ENCODE assay signal across 8 mouse cellular contexts in the genomic region with DNA sequence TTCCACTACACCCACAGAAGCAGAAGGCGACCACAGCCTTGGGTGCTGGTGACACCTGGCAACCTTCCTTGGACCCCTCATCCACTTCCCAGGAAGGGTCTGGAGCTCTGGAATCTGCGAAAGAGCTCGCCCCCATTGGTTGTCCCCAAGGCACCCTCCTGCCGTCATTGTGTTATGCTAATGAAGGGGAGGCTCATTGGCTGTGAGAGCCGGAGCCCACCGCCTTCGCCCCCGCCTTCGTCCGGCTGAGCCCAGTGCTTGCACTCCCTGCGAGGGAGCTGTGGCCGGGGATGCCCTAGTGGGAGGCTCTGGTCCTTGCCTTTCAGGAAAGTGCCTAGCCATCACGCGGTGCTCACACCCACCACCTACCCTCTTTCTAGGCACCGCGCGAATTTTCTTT. TPM values are rescaled to one million over a fixed set of nuclear protein-coding genes. Genes with fewer than 3 reads are reported as not detected.
DNase-seq lines count a peak whose midpoint lies in the region; ATAC-seq and TF ChIP-seq lines count a peak whose summit lies in the region.

No protein-coding gene starts in this region.

- peaks cover 5% of the 10 kb centered on the region for H3K4me1 ChIP-seq in embryonic facial prominence, embryonic 10.5 days
- no peaks in the 10 kb centered on the region for H3K4me1 ChIP-seq in intestine, postnatal 0 days (replicated peaks; ENCODE audit: control insufficient read depth, insufficient read depth, low read length)
- H3K4me1 ChIP-seq in midbrain, embryonic 14.5 days (ENCODE audit: control insufficient read depth, insufficient read depth, low read length): no peaks in the 10 kb centered on the region
- H3K4me1 ChIP-seq in testis, adult 2 months (ENCODE audit: control insufficient read depth, insufficient read depth, low read length): peaks cover 6% of the 10 kb centered on the region; the same call in 1 of the 2 replicates

- peak overlapping the region; percentile 67 for H3K4me2 ChIP-seq in intestine, postnatal 0 days (replicated peaks; ENCODE audit: low read depth)
- H3K4me2 ChIP-seq in midbrain, embryonic 14.5 days (ENCODE audit: low read length): peak overlapping the region; percentile 72

- DNase-seq in adrenal gland, adult 18-20 months (ENCODE audit: low spot score in 2 of 2): peak; percentile 3 to 27
- DNase-seq in embryonic facial prominence, embryonic 10.5 days (ENCODE audit: low spot score): peak; percentile 92
- peak; percentile 98 for DNase-seq in heart, adult 11 months
- peak; percentile 74 to 75 for DNase-seq in left cerebral cortex, postnatal 36 days (ENCODE audit: low spot score in 2 of 2)
- peak; percentile 87 for DNase-seq in midbrain, embryonic 14.5 days
- DNase-seq in B cell, adult 2 months: no peak

- no peaks in the 10 kb centered on the region for H3K36me3 ChIP-seq in embryonic facial prominence, embryonic 10.5 days (replicated peaks)
- no peaks in the 10 kb centered on the region for H3K36me3 ChIP-seq in intestine, postnatal 0 days (ENCODE audit: control insufficient read depth, insufficient read depth)
- no peaks in the 10 kb centered on the region for H3K36me3 ChIP-seq in midbrain, embryonic 14.5 days (ENCODE audit: control insufficient read depth, insufficient read depth, low read length)
- no peaks in the 10 kb centered on the region for H3K36me3 ChIP-seq in testis, adult 2 months (ENCODE audit: control insufficient read depth, insufficient read depth, low read length)

- TF ChIP-seq POLR2A in testis, adult 2 months (IDR thresholded peaks at IDR 0.05; ENCODE audit: control insufficient read depth, low read depth, low read length): no peak

- peak; percentile 21; the same call in 1 of the 2 replicates for TF ChIP-seq CTCF in intestine, postnatal 0 days (IDR thresholded peaks at IDR 0.05; ENCODE audit: low read depth)
- TF ChIP-seq CTCF in testis, adult 2 months (IDR thresholded peaks at IDR 0.05; ENCODE audit: control insufficient read depth, insufficient read depth, insufficient replicate concordance, low read depth, low read length): no peak

- ATAC-seq in intestine, postnatal 0 days: peak; percentile 64
- peak; percentile 98 for ATAC-seq in midbrain, embryonic 14.5 days (ENCODE audit: low FRiP score, low TSS enrichment)

- H3K27ac ChIP-seq in embryonic facial prominence, embryonic 10.5 days (replicated peaks): peak overlapping the region; percentile 72; the same call in 1 of the 2 replicates
- H3K27ac ChIP-seq in intestine, postnatal 0 days (ENCODE audit: low read depth, low read length): no peak overlapping the region
- H3K27ac ChIP-seq in midbrain, embryonic 14.5 days (replicated peaks; ENCODE audit: low read depth, low read length): no peak overlapping the region
- no peak overlapping the region for H3K27ac ChIP-seq in testis, adult 2 months (ENCODE audit: control insufficient read depth, insufficient read depth, low read depth, low read length)

- H3K27me3 ChIP-seq in embryonic facial prominence, embryonic 10.5 days (replicated peaks; ENCODE audit: low read depth, poor library complexity, severe bottlenecking): no peaks in the 10 kb centered on the region
- H3K27me3 ChIP-seq in intestine, postnatal 0 days (replicated peaks; ENCODE audit: control insufficient read depth, insufficient read depth, low read length): no peaks in the 10 kb centered on the region
- no peaks in the 10 kb centered on the region for H3K27me3 ChIP-seq in midbrain, embryonic 14.5 days (ENCODE audit: control insufficient read depth, insufficient read depth, low read length)
- no peaks in the 10 kb centered on the region for H3K27me3 ChIP-seq in testis, adult 2 months (ENCODE audit: control insufficient read depth, insufficient read depth, low read length)

- H3K4me3 ChIP-seq in embryonic facial prominence, embryonic 10.5 days: peak overlapping the region; percentile 73
- H3K4me3 ChIP-seq in intestine, postnatal 0 days (ENCODE audit: low read depth, low read length): peak overlapping the region; percentile 42
- peak overlapping the region; percentile 59 for H3K4me3 ChIP-seq in midbrain, embryonic 14.5 days (replicated peaks; ENCODE audit: low read depth, low read length)
- peak overlapping the region; percentile 8 for H3K4me3 ChIP-seq in testis, adult 2 months (ENCODE audit: control insufficient read depth, low read depth, low read length)

- 0 out of 2 replicates have a peak overlapping the region, but pooled peaks have one; percentile 26 for H3K9ac ChIP-seq in intestine, postnatal 0 days (ENCODE audit: low read depth, low read length)
- peak overlapping the region; percentile 50 for H3K9ac ChIP-seq in midbrain, embryonic 14.5 days (replicated peaks; ENCODE audit: low read length)

- intact Hi-C loops in left cerebral cortex, postnatal 36 days (cut with DNase I): loop anchor here (10.0 kb wide), 1 partner anchor 249 kb away; no protein-coding TSS in a partner anchor

- H3K9me3 ChIP-seq in embryonic facial prominence, embryonic 10.5 days: no peaks in the 10 kb centered on the region
- no peaks in the 10 kb centered on the region for H3K9me3 ChIP-seq in intestine, postnatal 0 days (ENCODE audit: control insufficient read depth)
- H3K9me3 ChIP-seq in midbrain, embryonic 14.5 days (ENCODE audit: control insufficient read depth, low read length): no peaks in the 10 kb centered on the region

- under 1% methylated on average over 17 of the region's 17 CpGs for WGBS in embryonic facial prominence, embryonic 10.5 days
- 2% methylated on average over 17 of the region's 17 CpGs for WGBS in intestine, postnatal 0 days
- WGBS in midbrain, embryonic 14.5 days: under 1% methylated on average over 17 of the region's 17 CpGs

RNA-seq across cellular contexts. Expression of a gene that starts 0.5 kb away (rescaled TPM):
- total RNA-seq in adrenal gland, adult 18-20 months (2021): 1 to 10 TPM; 2.5 to 2.6 TPM
- polyA plus RNA-seq in embryonic facial prominence, embryonic 10.5 days (2016; fragmentation: Nextera tagmentation; extraction: Ambion mirVana): 0.86 and 0.87 TPM in 2 replicates
- polyA plus RNA-seq in intestine, postnatal 0 days (2015; fragmentation: Nextera tagmentation; extraction: Ambion mirVana): 0.60 and 0.63 TPM in 2 replicates
- 10 to 100 TPM; 47.6 to 53.1 TPM for total RNA-seq in left cerebral cortex, postnatal 36 days (2021)
- polyA plus RNA-seq in midbrain, embryonic 14.5 days (2014; fragmentation: Nextera tagmentation; extraction: Ambion mirVana): 2.6 TPM in 2 replicates
- polyA plus RNA-seq in testis, adult 2 months (2012; rRNA removed): 0.05 and 0.06 TPM in 2 replicates

Comparison
In these comparisons a context has a peak if more than half of its experiments do, and no peak if none do; other contexts are left out.
1. DNase-seq: peak in adrenal gland, adult 18-20 months (2 of 2), embryonic facial prominence, embryonic 10.5 days (single experiment), heart, adult 11 months (single experiment), left cerebral cortex, postnatal 36 days (2 of 2) and midbrain, embryonic 14.5 days (single experiment); none in B cell, adult 2 months (0 of 2).
2. H3K4me3 ChIP-seq: peak in every context shown above with its lines; median percentile 73 in embryonic facial prominence, embryonic 10.5 days; 59 in midbrain, embryonic 14.5 days; 42 in intestine, postnatal 0 days; 8 in testis, adult 2 months.